Mouse (Mus musculus) forebrain, embryonic 10.5 days (tissue): ENCODE results near the gene Serpinb3b. TPM values are rescaled to one million over a fixed set of nuclear protein-coding genes. Genes with fewer than 3 reads are reported as not detected.
"Not testable (repeated sequence)": the region's sequence is repeated elsewhere in the genome, so short reads cannot be mapped to it uniquely, and the experiment has no call there.

Experiments
- DNase-seq: peaks from one replicate; pipeline ENCODE4 v3.0.0-alpha.2; 2017; ENCODE audit warnings: low spot score; ENCODE audit errors: extremely low spot score
- H3K27ac ChIP-seq: fragments of 300-500 bp; sonication (generic); 2 replicates; pipeline ENCODE4 v1.5.1; 2016; ENCODE audit warnings: mild to moderate bottlenecking
- H3K27me3 ChIP-seq: fragments of 300-500 bp; sonication (generic); 2 replicates; pipeline ENCODE4 v1.6.1; 2016; ENCODE audit warnings: mild to moderate bottlenecking; ENCODE audit not compliant: poor library complexity, severe bottlenecking
- H3K36me3 ChIP-seq: fragments of 300-500 bp; sonication (generic); replicated peaks from 2 replicates; pipeline ENCODE4 v1.6.1; 2016; ENCODE audit warnings: mild to moderate bottlenecking, moderate library complexity
- H3K4me1 ChIP-seq: fragments of 300-500 bp; sonication (generic); 2 replicates; pipeline ENCODE4 v1.6.1; 2016
- H3K4me3 ChIP-seq: fragments of 300-500 bp; sonication (generic); 2 replicates; pipeline ENCODE4 v1.5.1; 2016; ENCODE audit warnings: mild to moderate bottlenecking, moderate library complexity
- H3K9me3 ChIP-seq: fragments of 300-500 bp; sonication (generic); 2 replicates; pipeline ENCODE4 v1.6.1; 2016; ENCODE audit warnings: mild to moderate bottlenecking, moderate library complexity
- WGBS: fragments of 180-500 bp; shearing (Covaris S2); methylation state at CpG from one replicate; pipeline ENCODE4 v1.1.7; 2016; 5-methylcytosine and 5-hydroxymethylcytosine counted together
- polyA plus RNA-seq: library from polyadenylated mRNA; unstranded; fragments of >200 nt; fragmentation: Nextera tagmentation; extraction: Ambion mirVana; gene quantifications from 2 replicates; pipeline ENCODE4 v1.2.1, GENCODE M21; 2016

Gene Serpinb3b
- not detected in 2 replicates for polyA plus RNA-seq

DNA sequence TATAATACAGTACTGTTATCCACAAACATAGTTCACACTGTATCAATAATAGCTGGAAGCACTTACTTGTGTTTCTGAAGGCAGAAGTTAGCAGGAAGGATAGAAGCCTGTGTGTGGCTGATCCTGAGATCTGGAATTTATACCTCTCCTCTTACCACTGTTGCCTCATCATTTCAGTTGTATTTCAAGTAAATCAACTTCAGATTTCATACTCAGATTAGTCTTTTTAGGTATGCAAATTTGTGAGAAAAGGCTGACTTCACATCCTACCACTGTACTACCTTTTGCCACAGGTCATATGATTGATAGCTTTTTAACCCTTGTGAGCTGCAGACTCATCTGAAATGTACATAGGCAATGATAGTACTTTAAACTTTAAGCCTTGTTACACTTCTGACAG, at the start of gene Serpinb3b, which contains the start of gene Serpinb3c:
Gene Serpinb3b (minus strand): TSS at position 101 of the 400 bp plus-strand sequence.
Gene Serpinb3c (minus strand): TSS at position 111 of the 400 bp plus-strand sequence.
- not testable (repeated sequence) for H3K27ac ChIP-seq, H3K9me3 ChIP-seq

GRCm38 (mm10) chr1:107243170-107243569, 35.0 kb downstream of the Serpinb3b start:
- not testable (repeated sequence) for H3K4me1 ChIP-seq, H3K36me3 ChIP-seq, H3K4me3 ChIP-seq, H3K27me3 ChIP-seq, H3K9me3 ChIP-seq, DNase-seq, H3K27ac ChIP-seq
- WGBS, result 51% methylated on average over 3 of the region's 3 CpGs

More for the DNA sequence above, at the start of gene Serpinb3b, which contains the start of gene Serpinb3c:
- not testable (repeated sequence) for H3K4me1 ChIP-seq, DNase-seq, H3K4me3 ChIP-seq, H3K36me3 ChIP-seq, H3K27me3 ChIP-seq

- not testable (repeated sequence) for H3K27ac ChIP-seq, H3K4me3 ChIP-seq, H3K9me3 ChIP-seq, H3K4me1 ChIP-seq, H3K36me3 ChIP-seq, H3K27me3 ChIP-seq, DNase-seq
- WGBS, result 96% methylated on average over 1 of the region's 1 CpGs
Observed at GRCm38 (mm10) chr1:107217276-107217675, 60.9 kb downstream of the Serpinb3b start.

GRCm38 (mm10) chr1:107127453-107127852, 150.7 kb downstream of the Serpinb3b start:
- not testable (repeated sequence) for H3K27ac ChIP-seq, DNase-seq, H3K9me3 ChIP-seq, H3K4me3 ChIP-seq, H3K27me3 ChIP-seq, H3K4me1 ChIP-seq, H3K36me3 ChIP-seq

Other genes starting within 250 kb of the Serpinb3b start
- gene Serpinb3a, start 226.1 kb downstream of the Serpinb3b start, polyA plus RNA-seq, result not detected in 2 replicates
- not detected in 2 replicates for gene Serpinb3d, start 194.9 kb downstream of the Serpinb3b start, polyA plus RNA-seq
- gene Serpinb3c, start within 50 bp of the Serpinb3b start, polyA plus RNA-seq, result not detected in 2 replicates
- gene Serpinb11, start 82.8 kb upstream of the Serpinb3b start, polyA plus RNA-seq, result not detected in 2 replicates
- gene Serpinb7, start 121.3 kb upstream of the Serpinb3b start, polyA plus RNA-seq, result 0.11 TPM in 1 of 2 replicates, not detected in the other
- not detected in 2 replicates for gene Serpinb2, start 233.1 kb upstream of the Serpinb3b start, polyA plus RNA-seq